Mouse (Mus musculus) forebrain, embryonic 11.5 days (tissue): ENCODE measurements around the gene Tcta. TPM values are rescaled to one million over a fixed set of nuclear protein-coding genes. Genes with fewer than 3 reads are reported as not detected.

Experiments
- ATAC-seq: fragments of 200-750 bp; cut with Nextera tagmentation; replicated peaks from 2 replicates; pipeline ENCODE4 v1.8.0; 2017; ENCODE audit warnings: moderate TSS enrichment; ENCODE audit not compliant: low FRiP score
- DNase-seq: peaks from one replicate; pipeline ENCODE4 v3.0.0-alpha.2; 2017; ENCODE audit warnings: low spot score
- H3K27ac ChIP-seq: fragments of 300-500 bp; sonication (generic); 2 replicates; pipeline ENCODE4 v1.5.1; 2014; ENCODE audit warnings: low read depth, low read length
- H3K27me3 ChIP-seq: fragments of 300-500 bp; sonication (generic); 2 replicates; pipeline ENCODE4 v1.6.1; 2014; ENCODE audit warnings: mild to moderate bottlenecking, low read length, mixed read lengths; ENCODE audit not compliant: control insufficient read depth, insufficient read depth
- H3K36me3 ChIP-seq: fragments of 300-500 bp; sonication (generic); 2 replicates; pipeline ENCODE4 v1.6.1; 2014; ENCODE audit warnings: mild to moderate bottlenecking, low read length, moderate library complexity, mixed read lengths; ENCODE audit not compliant: control insufficient read depth, insufficient read depth
- H3K4me1 ChIP-seq: fragments of 300-500 bp; sonication (generic); replicated peaks from 2 replicates; pipeline ENCODE4 v1.6.1; 2014; ENCODE audit warnings: low read length, mixed read lengths; ENCODE audit not compliant: control insufficient read depth, insufficient read depth
- H3K4me2 ChIP-seq: fragments of 300-500 bp; sonication (generic); 2 replicates; pipeline ENCODE4 v1.6.1; 2014; ENCODE audit warnings: low read depth, mild to moderate bottlenecking, low read length, moderate library complexity, mixed read lengths; ENCODE audit not compliant: severe bottlenecking
- H3K4me3 ChIP-seq: fragments of 300-500 bp; sonication (generic); 2 replicates; pipeline ENCODE4 v1.5.1; 2014; ENCODE audit warnings: low read depth, low read length
- H3K9ac ChIP-seq: fragments of 300-500 bp; sonication (generic); 2 replicates; pipeline ENCODE4 v1.6.1; 2014; ENCODE audit warnings: low read length
- H3K9me3 ChIP-seq: fragments of 300-500 bp; sonication (generic); 2 replicates; pipeline ENCODE4 v1.6.1; 2016; ENCODE audit warnings: low read length, mixed read lengths; ENCODE audit not compliant: control insufficient read depth
- WGBS: fragments of 180-500 bp; shearing (Covaris S2); extraction: QIAGEN DNeasy Blood & Tissue Kit; methylation state at CpG from one replicate; pipeline ENCODE4 v1.1.7; 2014; 5-methylcytosine and 5-hydroxymethylcytosine counted together
- polyA plus RNA-seq: library from polyadenylated mRNA; unstranded; fragments of >200 nt; fragmentation: Nextera tagmentation; extraction: Ambion mirVana; gene quantifications from 2 replicates; pipeline ENCODE4 v1.2.1, GENCODE M21; 2014

Gene Tcta
- polyA plus RNA-seq, 1 experiment from 2014 or later: 25.5 TPM

GRCm38 (mm10) chr9:108261865-108262264 is 44.1 kb downstream of the Tcta start:
- no peaks in the 10 kb centered on the region for H3K9me3 ChIP-seq
- H3K4me3 ChIP-seq: no peak overlapping the region
- 0 out of 2 replicates have a peak overlapping the region, but pooled peaks have one; percentile 1 for H3K9ac ChIP-seq
- DNase-seq (no peak), ATAC-seq (no peak)
- H3K4me1 ChIP-seq: peaks cover 13% of the 10 kb centered on the region; the same call in 1 of the 2 replicates
- 80% methylated on average over 7 of the region's 7 CpGs for WGBS
- no peak overlapping the region for H3K27ac ChIP-seq
- no peaks in the 10 kb centered on the region for H3K27me3 ChIP-seq
- H3K36me3 ChIP-seq: no peaks in the 10 kb centered on the region; the same call in 1 of the 2 replicates
- H3K4me2 ChIP-seq: peak overlapping the region; percentile 62

GRCm38 (mm10) chr9:108260526-108260925 is 45.4 kb downstream of the Tcta start:
- ATAC-seq (no peak), DNase-seq (no peak)
- Histone ChIP-seq H3K4me3 (no peak overlapping the region), H3K4me2 (no peak overlapping the region), H3K27ac (no peak overlapping the region), H3K9ac (no peak overlapping the region), H3K9me3 (no peaks in the 10 kb centered on the region), H3K36me3 (no peaks in the 10 kb centered on the region; the same call in 1 of the 2 replicates), H3K4me1 (peaks cover 13% of the 10 kb centered on the region; the same call in 1 of the 2 replicates), H3K27me3 (no peaks in the 10 kb centered on the region)
- 89% methylated on average over 4 of the region's 4 CpGs for WGBS

Other genes with a start within 250 kb of the Tcta start
- 0.28 and 0.56 TPM in 2 replicates for gene Mst1, start 225.7 kb downstream of the Tcta start, polyA plus RNA-seq
- 34.7 and 37.0 TPM in 2 replicates for gene Rnf123, start 222.8 kb downstream of the Tcta start, polyA plus RNA-seq
- 53.3 and 61.5 TPM in 2 replicates for gene Apeh, start 211.6 kb downstream of the Tcta start, polyA plus RNA-seq
- gene Bsn, start 115.8 kb downstream of the Tcta start, polyA plus RNA-seq: 2.5 and 3.0 TPM in 2 replicates
- gene Dag1, start 42.2 kb downstream of the Tcta start, polyA plus RNA-seq: 77.1 and 82.0 TPM in 2 replicates
- 46.8 and 61.8 TPM in 2 replicates for gene Nicn1, start 15.7 kb downstream of the Tcta start, polyA plus RNA-seq
- 25.1 and 25.9 TPM in 2 replicates for gene Amt, start 9.3 kb downstream of the Tcta start, polyA plus RNA-seq
- 298 and 303 TPM in 2 replicates for gene Rhoa, start within 50 bp of the Tcta start, polyA plus RNA-seq
- 740 and 778 TPM in 2 replicates for gene Gpx1, start 32.7 kb upstream of the Tcta start, polyA plus RNA-seq
- 131 and 138 TPM in 2 replicates for gene Usp4, start 41.7 kb upstream of the Tcta start, polyA plus RNA-seq
- gene 1700102P08Rik, start 86.6 kb upstream of the Tcta start, polyA plus RNA-seq: 0.80 and 1.3 TPM in 2 replicates
- 0.69 and 0.89 TPM in 2 replicates for gene Ccdc36, start 122.3 kb upstream of the Tcta start, polyA plus RNA-seq
- not detected in 2 replicates for gene BC048562, start 130.3 kb upstream of the Tcta start, polyA plus RNA-seq
- gene Ccdc71, start 154.4 kb upstream of the Tcta start, polyA plus RNA-seq: 42.5 and 45.2 TPM in 2 replicates
- gene Klhdc8b, start 155.4 kb upstream of the Tcta start, polyA plus RNA-seq: 49.5 and 53.9 TPM in 2 replicates
- gene Lamb2, start 173.6 kb upstream of the Tcta start, polyA plus RNA-seq: 31.8 and 40.9 TPM in 2 replicates
- gene Usp19, start 184.4 kb upstream of the Tcta start, polyA plus RNA-seq: 84.0 and 90.0 TPM in 2 replicates
- 107 and 116 TPM in 2 replicates for gene Qars, start 201.5 kb upstream of the Tcta start, polyA plus RNA-seq
- 174 and 183 TPM in 2 replicates for gene Qrich1, start 210.6 kb upstream of the Tcta start, polyA plus RNA-seq